Mouse (Mus musculus) heart, embryonic 10.5 days (tissue): ENCODE data around the gene Ifnar2. TPM values are rescaled to one million over a fixed set of nuclear protein-coding genes. Genes with fewer than 3 reads are reported as not detected.

Experiments used
- DNase-seq: peaks from one replicate; pipeline ENCODE4 v3.0.0-alpha.2; 2017; ENCODE audit warnings: low spot score
- H3K27ac ChIP-seq: fragments of 300-500 bp; sonication (generic); 2 replicates; pipeline ENCODE4 v1.5.1; 2016; ENCODE audit warnings: mild to moderate bottlenecking
- H3K27me3 ChIP-seq: fragments of 300-500 bp; sonication (generic); 2 replicates; pipeline ENCODE4 v1.6.1; 2016; ENCODE audit warnings: mild to moderate bottlenecking; ENCODE audit not compliant: poor library complexity, insufficient read depth, severe bottlenecking
- H3K36me3 ChIP-seq: fragments of 300-500 bp; sonication (generic); 2 replicates; pipeline ENCODE4 v1.6.1; 2016; ENCODE audit warnings: mild to moderate bottlenecking, moderate library complexity
- H3K4me1 ChIP-seq: fragments of 300-500 bp; sonication (generic); 2 replicates; pipeline ENCODE4 v1.6.1; 2016; ENCODE audit warnings: mild to moderate bottlenecking
- H3K4me3 ChIP-seq: fragments of 300-500 bp; sonication (generic); 2 replicates; pipeline ENCODE4 v1.5.1; 2016; ENCODE audit warnings: mild to moderate bottlenecking, moderate library complexity
- H3K9me3 ChIP-seq: fragments of 300-500 bp; sonication (generic); 2 replicates; pipeline ENCODE4 v1.6.1; 2016; ENCODE audit warnings: mild to moderate bottlenecking, moderate library complexity
- WGBS: fragments of 180-500 bp; shearing (Covaris S2); methylation state at CpG from one replicate; pipeline ENCODE4 v1.1.7; 2016; 5-methylcytosine and 5-hydroxymethylcytosine counted together
- polyA plus RNA-seq: library from polyadenylated mRNA; unstranded; fragments of >200 nt; fragmentation: Nextera tagmentation; extraction: Ambion mirVana; gene quantifications from 2 replicates; pipeline ENCODE4 v1.2.1, GENCODE M21; 2016

Gene Ifnar2
- polyA plus RNA-seq, 1 experiment from 2014 or later: 42.2 TPM

- no peak for DNase-seq
- peaks cover 27% of the 10 kb centered on the region for H3K4me1 ChIP-seq
- peaks cover 27% of the 10 kb centered on the region for H3K36me3 ChIP-seq
Measured at GRCm38 (mm10) chr16:91403784-91404183, 31.2 kb downstream of the Ifnar2 start.

GRCm38 (mm10) chr16:91404187-91404586, 31.6 kb downstream of the Ifnar2 start:
- Histone ChIP-seq H3K4me3 (no peak overlapping the region), H3K27me3 (no peaks in the 10 kb centered on the region), H3K36me3 (peaks cover 27% of the 10 kb centered on the region), H3K9me3 (no peaks in the 10 kb centered on the region), H3K4me1 (peaks cover 31% of the 10 kb centered on the region), H3K27ac (no peak overlapping the region)
- 92% methylated on average over 8 of the region's 8 CpGs for WGBS
- no peak for DNase-seq

More at GRCm38 (mm10) chr16:91403784-91404183, 31.2 kb downstream of the Ifnar2 start:
- H3K9me3 ChIP-seq: no peaks in the 10 kb centered on the region
- no peaks in the 10 kb centered on the region for H3K27me3 ChIP-seq
- WGBS: 67% methylated on average over 9 of the region's 9 CpGs
- H3K27ac ChIP-seq: no peak overlapping the region
- H3K4me3 ChIP-seq: no peak overlapping the region

- Histone ChIP-seq H3K4me1 (peaks cover 33% of the 10 kb centered on the region), H3K27ac (no peak overlapping the region), H3K27me3 (no peaks in the 10 kb centered on the region), H3K4me3 (no peak overlapping the region), H3K9me3 (no peaks in the 10 kb centered on the region), H3K36me3 (peaks cover 28% of the 10 kb centered on the region)
- no peak for DNase-seq
- 66% methylated on average over 10 of the region's 10 CpGs for WGBS
Measured at GRCm38 (mm10) chr16:91404828-91405577, 32.4 kb downstream of the Ifnar2 start.

- 6% methylated on average over 51 of the region's 51 CpGs for WGBS
- Histone ChIP-seq H3K27me3 (no peaks in the 10 kb centered on the region), H3K36me3 (peaks cover 31% of the 10 kb centered on the region), H3K9me3 (no peaks in the 10 kb centered on the region), H3K4me1 (peaks cover 34% of the 10 kb centered on the region), H3K4me3 (peak within 1 kb of the TSS; percentile 94), H3K27ac (peak within 1 kb of the TSS; percentile 96)
- peak; percentile 85 for DNase-seq
Measured at GRCm38 (mm10) chr16:91405640-91406584, 33.3 kb downstream of the Ifnar2 start, which contains the start of gene Il10rb. TSS of gene Il10rb (plus strand) at chr16:91406164.

- 1% methylated on average over 13 of the region's 13 CpGs for WGBS
- no peak for DNase-seq
Measured at GRCm38 (mm10) chr16:91406585-91407220, 34.1 kb downstream of the Ifnar2 start.

GRCm38 (mm10) chr16:91413102-91413844, 40.7 kb downstream of the Ifnar2 start:
- H3K27ac ChIP-seq: no peak overlapping the region; the same call in 1 of the 2 replicates
- 65% methylated on average over 12 of the region's 12 CpGs for WGBS

More at GRCm38 (mm10) chr16:91406585-91407220, 34.1 kb downstream of the Ifnar2 start:
- Histone ChIP-seq H3K36me3 (peaks cover 34% of the 10 kb centered on the region), H3K27me3 (no peaks in the 10 kb centered on the region), H3K4me1 (peaks cover 36% of the 10 kb centered on the region), H3K27ac (peak overlapping the region; percentile 96), H3K9me3 (no peaks in the 10 kb centered on the region), H3K4me3 (peak overlapping the region; percentile 94)

GRCm38 (mm10) chr16:91415391-91416189, 43.0 kb downstream of the Ifnar2 start:
- peaks cover 25% of the 10 kb centered on the region for H3K4me1 ChIP-seq
- H3K27ac ChIP-seq: peak overlapping the region; percentile 84; the same call in 1 of the 2 replicates
- no peaks in the 10 kb centered on the region for H3K9me3 ChIP-seq
- H3K36me3 ChIP-seq: peaks cover 62% of the 10 kb centered on the region
- no peak overlapping the region for H3K4me3 ChIP-seq
- no peaks in the 10 kb centered on the region for H3K27me3 ChIP-seq
- WGBS: 75% methylated on average over 9 of the region's 9 CpGs
- no peak for DNase-seq

More at GRCm38 (mm10) chr16:91413102-91413844, 40.7 kb downstream of the Ifnar2 start:
- H3K36me3 ChIP-seq: peaks cover 46% of the 10 kb centered on the region
- no peaks in the 10 kb centered on the region for H3K27me3 ChIP-seq
- H3K4me1 ChIP-seq: peaks cover 35% of the 10 kb centered on the region
- no peaks in the 10 kb centered on the region for H3K9me3 ChIP-seq
- no peak for DNase-seq
- H3K4me3 ChIP-seq: no peak overlapping the region

- Histone ChIP-seq H3K36me3 (peaks cover 69% of the 10 kb centered on the region), H3K27me3 (no peaks in the 10 kb centered on the region), H3K27ac (peak overlapping the region; percentile 84), H3K4me3 (no peak overlapping the region), H3K9me3 (no peaks in the 10 kb centered on the region), H3K4me1 (peaks cover 22% of the 10 kb centered on the region)
- WGBS: 92% methylated on average over 6 of the region's 6 CpGs
- DNase-seq: no peak
Measured at GRCm38 (mm10) chr16:91416357-91416756, 43.8 kb downstream of the Ifnar2 start.

- peak; percentile 85 for DNase-seq
- Histone ChIP-seq H3K4me1 (peaks cover 22% of the 10 kb centered on the region), H3K27me3 (no peaks in the 10 kb centered on the region), H3K4me3 (0 out of 2 replicates have a peak overlapping the region, but pooled peaks have one; percentile 9), H3K9me3 (no peaks in the 10 kb centered on the region), H3K27ac (peak overlapping the region; percentile 84), H3K36me3 (peaks cover 69% of the 10 kb centered on the region)
- 35% methylated on average over 7 of the region's 7 CpGs for WGBS
Measured at GRCm38 (mm10) chr16:91416938-91417337, 44.4 kb downstream of the Ifnar2 start.

- peaks cover 20% of the 10 kb centered on the region for H3K4me1 ChIP-seq
- H3K4me3 ChIP-seq: no peak overlapping the region
- H3K36me3 ChIP-seq: peaks cover 77% of the 10 kb centered on the region
- no peak overlapping the region for H3K27ac ChIP-seq
- DNase-seq: no peak
- H3K27me3 ChIP-seq: no peaks in the 10 kb centered on the region
- 80% methylated on average over 5 of the region's 5 CpGs for WGBS
- no peaks in the 10 kb centered on the region for H3K9me3 ChIP-seq
Measured at GRCm38 (mm10) chr16:91418531-91418930, 45.9 kb downstream of the Ifnar2 start.

- no peaks in the 10 kb centered on the region for H3K9me3 ChIP-seq
- H3K27me3 ChIP-seq: no peaks in the 10 kb centered on the region
- H3K27ac ChIP-seq: no peak overlapping the region
- 95% methylated on average over 6 of the region's 6 CpGs for WGBS
- H3K36me3 ChIP-seq: peaks cover 61% of the 10 kb centered on the region
- peaks cover 3% of the 10 kb centered on the region; the same call in 1 of the 2 replicates for H3K4me1 ChIP-seq
- DNase-seq: no peak
- H3K4me3 ChIP-seq: no peak overlapping the region
Measured at GRCm38 (mm10) chr16:91425816-91426215, 53.2 kb downstream of the Ifnar2 start.
